Mouse (Mus musculus) gastrocnemius, adult 18-20 months (tissue): ENCODE results near the gene Aip. TPM values are rescaled to one million over a fixed set of nuclear protein-coding genes. Genes with fewer than 3 reads are reported as not detected.
"Not testable (repeated sequence)": the region's sequence is repeated elsewhere in the genome, so short reads cannot be mapped to it uniquely, and the experiment has no call there.

ENCODE experiments used
- DNase-seq: peaks from one replicate; pipeline ENCODE4 v3.0.0; 2021; ENCODE audit warnings: low spot score
- total RNA-seq, 2 experiments: library from RNA; stranded (reverse); gene quantifications; 2 replicates each; pipeline ENCODE4 v1.2.3; 2021

The Aip gene
- total RNA-seq, 2 experiments from 2014 or later, result 82.2 to 84.7 TPM

DNA sequence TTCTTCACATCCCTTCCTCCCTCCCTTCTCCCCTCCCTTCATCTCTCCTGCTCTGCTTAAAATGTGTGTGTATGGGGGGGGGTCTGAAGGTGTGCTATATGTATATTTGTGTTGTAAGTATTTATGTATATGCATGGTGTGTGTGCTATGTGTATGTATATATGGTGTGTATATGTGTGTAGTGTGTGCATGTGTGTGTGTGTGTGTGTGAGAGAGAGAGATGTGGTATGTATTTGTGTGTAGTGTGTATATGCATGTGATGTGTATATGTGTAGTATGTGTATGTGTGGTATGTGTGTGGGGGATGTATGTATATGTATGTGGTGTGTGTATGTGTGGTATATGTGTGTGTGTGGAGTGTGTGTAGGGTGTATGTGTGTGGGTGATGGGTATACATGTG is 58.8 kb downstream of the Aip start:
- DNase-seq, result no peak

DNA sequence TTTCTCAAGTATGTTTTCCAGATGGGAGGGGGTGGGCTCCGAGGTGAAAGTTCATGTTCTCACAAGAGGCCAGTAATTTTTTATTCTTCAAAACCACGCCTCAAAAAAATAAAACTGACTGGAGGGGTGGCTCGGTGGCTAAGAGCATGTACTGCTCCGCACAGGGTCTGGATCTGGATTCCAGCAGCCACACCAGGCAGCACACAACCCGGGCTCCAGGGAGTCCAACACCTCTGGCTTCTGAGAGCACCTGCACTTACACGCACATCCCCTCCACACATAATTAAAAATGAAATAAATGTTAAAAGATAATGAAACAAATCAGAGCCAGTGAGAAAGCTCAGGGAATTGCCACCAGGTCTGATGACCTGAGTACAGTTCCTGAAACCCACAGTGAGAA is 59.4 kb downstream of the Aip start:
- no peak for DNase-seq

DNA sequence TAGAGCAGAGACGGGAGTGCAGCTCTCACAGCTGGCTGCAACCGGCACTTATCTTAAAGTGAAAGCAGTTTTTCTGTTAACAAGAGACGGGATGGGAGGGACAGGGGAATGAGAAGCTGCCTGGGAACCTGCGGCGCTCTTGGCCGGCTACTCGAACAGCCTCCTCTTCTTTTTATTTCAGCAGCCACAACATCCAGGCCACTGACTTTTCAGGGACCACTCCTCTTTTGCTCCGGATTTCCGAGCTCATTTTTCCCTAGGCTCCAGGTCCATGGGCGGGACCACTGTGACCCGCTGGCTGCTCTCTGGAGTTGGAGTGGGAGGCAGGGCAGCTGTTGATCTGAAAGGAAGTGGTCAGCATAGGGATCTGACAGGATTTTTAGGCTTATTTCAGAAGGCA is 61.2 kb downstream of the Aip start:
- DNase-seq, result not testable (repeated sequence)

Other genes starting within 250 kb of the Aip start
- gene Tcirg1, start 218.7 kb downstream of the Aip start, total RNA-seq, result 1 to 10 TPM; 2.5 to 4.0 TPM
- 100 to 1,000 TPM; 257 to 270 TPM for gene Ndufs8, start 213.1 kb downstream of the Aip start, total RNA-seq
- under 1 TPM; 0.62 to 0.83 TPM for gene Aldh3b1, start 196.1 kb downstream of the Aip start, total RNA-seq
- gene Unc93b1, start 190.7 kb downstream of the Aip start, total RNA-seq, result 1 to 10 TPM; 3.2 to 5.8 TPM
- gene Aldh3b3, start 167.2 kb downstream of the Aip start, total RNA-seq, result not detected
- gene Aldh3b2, start 153.5 kb downstream of the Aip start, total RNA-seq, result under 1 TPM; 0.14 to 0.26 TPM
- 1 to 10 TPM; 1.3 to 2.0 TPM for gene Acy3, start 139.3 kb downstream of the Aip start, total RNA-seq
- not detected for gene Tbx10, start 133.1 kb downstream of the Aip start, total RNA-seq
- gene Nudt8, start 125.3 kb downstream of the Aip start, total RNA-seq, result 10 to 100 TPM; 23.8 to 30.1 TPM
- under 1 TPM; 0.14 to 0.40 TPM for gene Gm49405, start 125.2 kb downstream of the Aip start, total RNA-seq
- under 1 TPM; 0.82 to 1.00 TPM for gene Doc2g, start 122.5 kb downstream of the Aip start, total RNA-seq
- 100 to 1,000 TPM; 423 to 466 TPM for gene Ndufv1, start 113.1 kb downstream of the Aip start, total RNA-seq
- gene Gstp1, start 87.9 kb downstream of the Aip start, total RNA-seq, result 100 to 1,000 TPM; 480 to 487 TPM
- gene Gstp2, start 79.8 kb downstream of the Aip start, total RNA-seq, result 100 to 1,000 TPM; 206 to 226 TPM
- gene Gstp3, start 66.3 kb downstream of the Aip start, total RNA-seq, result not detected
- gene Cabp2, start 44.3 kb downstream of the Aip start, total RNA-seq, result not detected
- 10 to 100 TPM; 18.7 to 19.9 TPM for gene Cdk2ap2, start 28.7 kb downstream of the Aip start, total RNA-seq
- 1 to 10 TPM; 2.0 to 3.7 TPM for gene Pitpnm1, start 25.9 kb downstream of the Aip start, total RNA-seq
- not detected for gene Gpr152, start 13.9 kb upstream of the Aip start, total RNA-seq
- not detected for gene Cabp4, start 18.2 kb upstream of the Aip start, total RNA-seq
- gene Coro1b, start 22.8 kb upstream of the Aip start, total RNA-seq, result 10 to 100 TPM; 11.9 to 13.4 TPM
- gene Ptprcap, start 27.7 kb upstream of the Aip start, total RNA-seq, result not detected
- 10 to 100 TPM; 24.8 to 25.9 TPM for gene Rps6kb2, start 37.5 kb upstream of the Aip start, total RNA-seq
- 10 to 100 TPM; 21.8 to 30.3 TPM for gene Carns1, start 49.6 kb upstream of the Aip start, total RNA-seq
- gene Tbc1d10c, start 65.4 kb upstream of the Aip start, total RNA-seq, result 1 to 10 TPM; 5.5 to 5.9 TPM
- gene Ppp1ca, start 66.2 kb upstream of the Aip start, total RNA-seq, result 100 to 1,000 TPM; 200 to 201 TPM
- gene Rad9a, start 75.8 kb upstream of the Aip start, total RNA-seq, result 1 to 10 TPM; 2.6 to 2.8 TPM
- gene Clcf1, start 88.4 kb upstream of the Aip start, total RNA-seq, result under 1 TPM; 0.34 to 0.47 TPM
- not detected for gene AC109138.7, start 88.5 kb upstream of the Aip start, total RNA-seq
- gene Pold4, start 106.0 kb upstream of the Aip start, total RNA-seq, result 10 to 100 TPM; 16.3 to 17.8 TPM
- gene Ssh3, start 143.3 kb upstream of the Aip start, total RNA-seq, result 1 to 10 TPM; 2.8 to 3.4 TPM
- under 1 TPM; 0.16 to 0.81 TPM for gene Ankrd13d, start 157.3 kb upstream of the Aip start, total RNA-seq
- gene Grk2, start 180.4 kb upstream of the Aip start, total RNA-seq, result 10 to 100 TPM; 50.7 to 60.8 TPM